Mouse (Mus musculus) mouse embryonic stem cell (cell line): ENCODE data around the gene Zc3h15.
"Not testable (repeated sequence)": the region's sequence is repeated elsewhere in the genome, so short reads cannot be mapped to it uniquely, and the experiment has no call there.

ENCODE experiments used
- in situ Hi-C, 2 experiments: fragments of 300-500 bp; cut with MboI; formaldehyde crosslinking; loops; 1 replicate in 1 of 2; 3 replicates in 1 of 2; pipeline ENCODE4 v1.14.3; 2019 to 2020; ENCODE audit warnings: low sequenced_read_pairs in 2 of 2, low pct_unique_long_range_greater_than_20kb in 1 of 2, mixed read lengths in 1 of 2; ENCODE audit not compliant: unreplicated experiment in 1 of 2

Gene Zc3h15

DNA sequence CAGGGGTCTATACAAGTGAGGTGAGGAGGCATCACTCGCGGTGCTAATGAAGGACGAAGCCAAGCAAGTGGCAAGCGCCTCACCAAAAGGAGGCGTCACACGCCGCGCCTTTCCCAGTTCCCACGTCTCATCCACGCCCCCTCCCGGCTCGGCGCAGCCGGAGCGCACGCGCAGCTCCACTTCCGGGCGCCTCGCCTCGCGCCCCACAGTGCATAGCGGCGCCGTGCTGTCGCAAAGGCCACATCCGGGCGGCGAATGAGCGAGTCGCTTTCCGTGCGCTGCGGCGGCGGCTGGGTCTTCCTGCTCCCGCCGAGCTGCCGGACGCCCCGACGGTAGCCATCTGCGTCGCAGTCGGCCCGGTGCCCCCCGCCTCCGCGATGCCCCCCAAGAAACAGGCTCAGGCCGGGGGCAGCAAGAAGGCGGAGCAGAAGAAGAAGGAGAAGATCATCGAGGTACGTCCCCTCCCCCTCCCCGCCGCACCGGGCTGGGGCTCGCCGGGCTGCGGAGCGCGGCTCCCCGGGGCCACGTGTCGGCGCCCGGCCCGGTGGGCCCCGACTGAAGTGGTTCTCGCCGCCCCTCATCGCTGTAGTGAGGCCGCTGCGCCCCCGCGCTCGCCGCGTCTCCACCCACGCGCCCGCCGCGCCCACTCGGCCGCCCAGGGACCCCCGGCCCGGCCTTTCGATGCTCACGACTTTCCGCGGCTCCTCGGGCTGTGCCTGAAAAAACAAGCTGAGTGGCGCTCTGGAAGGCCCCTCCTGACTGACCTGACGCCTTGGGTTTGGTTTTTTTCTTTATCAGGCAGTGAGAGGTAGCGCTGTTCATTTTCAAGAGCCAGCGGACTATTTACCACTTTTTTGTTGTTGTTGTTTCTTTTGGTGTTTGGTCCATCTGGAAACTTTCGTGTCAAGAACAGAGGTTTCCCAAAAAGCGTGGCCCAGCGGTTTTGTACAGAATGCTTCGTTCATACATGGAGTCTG, at the start of gene Zc3h15:
Zc3h15 (plus strand) TSS at position 160 of the 977 bp plus-strand sequence.
- in situ Hi-C loops = no loop called here

DNA sequence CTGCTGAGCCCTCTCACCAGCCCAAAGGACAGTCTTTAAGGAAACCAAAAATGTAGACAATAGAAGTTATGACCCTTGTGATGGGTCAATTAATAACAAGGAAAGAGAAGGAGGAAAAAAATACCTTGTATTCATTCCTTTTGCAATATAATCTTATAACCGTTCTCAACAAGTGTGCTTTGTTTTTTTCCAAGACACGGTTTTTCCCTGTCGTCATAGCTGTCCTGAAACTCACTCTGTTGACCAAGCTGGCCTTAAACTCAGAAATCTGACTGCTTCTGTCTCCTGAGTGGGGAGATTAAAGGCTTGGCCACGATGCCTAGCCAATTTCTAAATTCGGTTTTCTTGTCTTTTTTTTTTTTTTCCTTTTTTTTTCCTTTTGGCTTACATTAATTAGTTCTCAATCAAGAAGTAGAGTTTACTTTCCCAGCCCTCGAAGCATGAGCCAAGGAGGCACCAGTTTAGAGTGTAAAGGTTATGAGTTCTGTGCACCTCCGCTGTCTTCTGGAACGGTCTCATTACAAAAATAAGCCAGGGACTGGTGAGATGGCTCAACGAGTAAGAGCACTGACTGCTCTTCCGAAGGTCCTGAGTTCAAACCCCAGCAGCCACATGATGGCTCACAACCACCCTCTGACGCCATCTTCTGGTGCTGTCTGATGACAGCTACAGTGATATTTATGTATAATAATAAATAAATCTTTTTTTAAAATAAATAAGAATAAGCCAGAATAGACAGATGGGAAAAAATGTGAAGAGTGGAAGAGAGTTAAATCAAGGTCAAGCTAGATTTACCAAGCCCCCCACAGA, 23.5 kb upstream of the Zc3h15 start:
- in situ Hi-C loops = loop anchor here in 1 of 2 experiments (25.0 kb wide), 1 partner anchor 283 kb away; no protein-coding TSS in a partner anchor

DNA sequence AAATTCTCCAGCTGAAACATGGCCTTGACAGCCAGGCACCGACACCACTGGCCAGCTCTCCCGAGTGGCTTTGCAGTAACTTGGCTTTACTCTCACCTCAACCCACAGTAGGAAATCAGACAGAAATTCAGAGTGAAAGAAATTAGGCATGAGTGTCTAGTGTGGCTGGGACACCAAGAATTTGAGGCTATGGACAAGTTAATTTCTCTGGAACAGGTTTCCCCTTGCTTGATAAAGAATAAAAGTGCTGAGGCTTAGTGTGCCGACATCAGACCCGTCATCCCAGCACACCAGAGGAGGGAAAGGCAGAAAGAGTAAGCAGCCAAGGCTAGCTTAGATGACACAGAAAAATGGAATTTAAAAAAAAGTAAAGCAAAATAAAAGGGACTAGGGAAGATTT, 22.7 kb upstream of the Zc3h15 start:
- in situ Hi-C loops = loop anchor here in 1 of 2 experiments (25.0 kb wide), 1 partner anchor 284 kb away; no protein-coding TSS in a partner anchor

DNA sequence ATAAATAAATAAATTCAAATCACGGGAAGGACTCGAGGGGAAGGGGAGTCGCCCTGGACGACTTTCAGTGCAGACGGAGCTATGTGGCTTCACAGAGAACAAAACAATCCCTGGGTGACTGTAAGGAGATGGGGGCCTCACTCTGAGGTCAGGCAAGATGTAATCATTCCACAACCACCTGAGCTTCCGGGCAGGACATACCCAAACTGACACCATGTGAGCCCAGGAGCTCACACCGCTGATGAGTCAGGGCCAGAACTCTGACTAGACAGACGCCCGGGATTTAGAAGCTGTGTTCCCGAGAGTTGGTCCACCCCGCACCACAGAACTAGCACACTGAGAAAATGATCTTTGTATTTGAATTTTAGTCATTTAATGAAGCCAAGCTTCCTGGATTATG, 21.4 kb upstream of the Zc3h15 start:
- in situ Hi-C loops = loop anchor here in 1 of 2 experiments (25.0 kb wide), 1 partner anchor 285 kb away; no protein-coding TSS in a partner anchor

DNA sequence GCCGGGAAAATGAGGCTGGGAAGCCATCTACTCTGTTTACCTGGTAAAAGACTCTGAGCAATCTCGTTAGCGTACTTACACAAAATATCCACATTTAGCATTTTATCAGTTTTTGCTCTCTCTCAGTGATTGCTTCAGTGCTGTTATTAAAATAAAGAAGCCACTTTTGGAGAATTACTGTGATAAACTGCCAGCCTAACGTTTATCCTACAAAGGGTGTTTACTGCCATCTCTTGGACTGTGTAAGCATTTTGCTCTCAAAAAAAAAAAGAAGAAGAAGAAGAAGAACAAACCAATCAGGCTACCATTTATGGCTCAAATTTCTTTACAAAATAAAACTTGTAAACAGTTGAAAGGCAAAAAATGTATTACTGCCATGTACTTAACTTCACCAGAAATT, 20.2 kb upstream of the Zc3h15 start:
- in situ Hi-C loops = loop anchor here in 1 of 2 experiments (25.0 kb wide), 1 partner anchor 287 kb away; no protein-coding TSS in a partner anchor

DNA sequence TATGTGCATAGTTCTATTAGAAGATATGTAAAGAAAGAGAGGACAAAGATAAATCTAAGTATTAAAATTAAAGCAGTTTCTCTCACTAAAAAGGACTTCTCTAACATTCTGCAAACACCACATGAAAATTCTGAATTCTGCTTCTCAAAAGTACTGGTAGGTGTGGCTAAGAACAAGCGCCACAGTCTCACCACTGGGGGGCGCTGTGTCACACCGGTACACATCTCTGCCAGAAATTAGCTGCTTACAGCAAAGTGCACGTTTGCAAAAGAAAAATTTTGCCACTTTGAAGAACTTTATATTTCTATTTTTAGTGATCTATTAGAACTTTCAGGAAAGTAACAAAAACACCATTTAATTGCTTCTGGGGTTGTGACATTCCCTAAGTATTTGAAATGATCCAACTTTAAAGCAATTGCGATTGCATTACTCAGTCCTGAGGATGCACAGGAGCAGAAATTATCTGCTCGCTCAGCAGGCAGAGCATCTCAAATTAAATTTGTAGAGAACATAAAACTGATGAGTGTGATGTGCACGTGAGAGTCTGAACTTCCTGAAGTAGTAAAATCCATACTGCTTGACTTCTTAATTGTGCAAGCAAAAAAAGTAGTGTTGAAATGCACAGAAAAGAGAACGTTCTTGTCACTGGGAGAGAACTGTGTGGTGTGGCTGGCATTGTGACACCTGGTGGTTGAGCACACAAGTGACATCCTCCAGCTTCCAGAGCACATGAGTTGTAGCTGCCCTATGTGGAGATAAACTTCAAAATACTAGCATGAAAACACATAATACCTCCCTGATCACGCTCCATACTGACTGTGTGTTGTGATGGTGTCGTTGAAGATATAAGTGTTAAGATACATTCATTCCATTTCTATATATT, 18.8 kb upstream of the Zc3h15 start:
- in situ Hi-C loops = no loop called here

DNA sequence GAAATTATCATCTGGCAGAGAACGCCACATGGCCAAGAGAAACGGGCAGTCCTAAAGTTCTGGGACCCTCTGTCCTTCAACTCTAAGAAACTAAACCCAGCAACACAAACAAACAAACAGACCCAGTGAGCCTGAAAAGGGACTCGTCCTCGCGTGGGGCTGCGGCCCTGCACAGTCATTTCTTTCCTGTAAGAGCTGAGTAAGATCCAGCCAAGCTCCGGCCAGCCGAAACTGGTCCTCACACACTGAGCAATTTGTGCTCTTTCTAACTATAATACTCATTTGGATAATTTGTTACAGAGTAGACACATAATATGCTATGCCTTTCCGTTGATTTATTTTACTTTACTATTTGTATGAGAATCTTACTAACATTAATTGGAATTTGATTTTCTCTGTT, 17.4 kb upstream of the Zc3h15 start:
- in situ Hi-C loops = no loop called here

DNA sequence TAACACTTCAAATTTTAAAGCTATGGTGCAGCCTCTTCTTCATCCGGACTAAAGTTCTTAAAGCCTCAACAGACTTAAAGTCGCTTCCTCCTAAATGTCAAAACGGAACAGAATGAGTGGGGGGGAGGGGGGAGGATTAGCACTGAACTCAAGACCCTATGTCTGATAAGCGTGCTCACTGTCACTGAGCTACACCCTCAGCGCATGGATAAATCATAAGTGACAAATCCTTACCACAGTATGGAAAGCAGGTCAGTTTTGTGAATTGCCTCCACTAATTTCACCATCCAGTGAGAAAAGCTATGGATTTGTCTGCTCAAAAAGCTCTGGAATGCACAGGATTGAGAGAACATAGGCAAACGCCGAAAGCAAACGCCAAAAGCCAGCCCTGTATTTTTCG, 16.7 kb upstream of the Zc3h15 start:
- in situ Hi-C loops = no loop called here

DNA sequence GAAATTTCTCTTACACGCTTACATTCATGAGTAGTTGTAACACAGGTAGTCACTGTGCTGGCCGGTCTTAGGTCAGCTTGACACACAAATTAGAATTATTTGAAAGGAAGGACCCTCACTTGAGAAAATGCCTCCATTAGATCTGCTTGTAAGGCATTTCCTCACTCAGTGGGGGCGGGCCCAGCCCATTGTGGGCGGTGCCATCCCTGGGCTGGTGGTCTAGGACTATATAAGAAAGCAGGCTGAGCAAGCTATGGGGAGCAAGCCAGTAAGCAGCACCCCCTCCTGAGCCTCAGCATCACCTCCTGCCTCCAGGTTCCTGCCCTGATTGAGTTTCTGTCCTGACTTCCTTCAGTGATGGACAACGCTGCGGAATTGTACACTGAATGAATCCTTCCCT, 16.3 kb upstream of the Zc3h15 start:
- in situ Hi-C loops = no loop called here

DNA sequence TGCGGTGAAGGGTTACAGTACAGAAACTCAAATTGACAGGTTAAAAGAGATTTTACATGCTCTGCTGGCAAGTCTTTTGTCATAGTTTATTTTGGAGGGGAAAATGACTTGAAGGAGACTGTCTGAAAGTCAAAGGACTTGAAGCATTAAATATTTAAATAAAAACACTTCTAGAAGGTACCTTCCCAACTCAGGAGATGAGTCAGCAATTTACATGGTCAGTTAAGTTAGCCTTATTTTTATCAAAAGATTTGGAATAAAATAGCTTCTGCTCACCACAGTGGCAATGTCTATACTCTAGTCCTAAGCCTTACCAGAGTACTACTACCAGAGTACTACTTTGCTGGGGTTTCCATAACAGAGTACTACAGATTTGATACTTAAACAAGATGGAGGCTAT, 2.2 kb upstream of the Zc3h15 start:
- in situ Hi-C loops = no loop called here

DNA sequence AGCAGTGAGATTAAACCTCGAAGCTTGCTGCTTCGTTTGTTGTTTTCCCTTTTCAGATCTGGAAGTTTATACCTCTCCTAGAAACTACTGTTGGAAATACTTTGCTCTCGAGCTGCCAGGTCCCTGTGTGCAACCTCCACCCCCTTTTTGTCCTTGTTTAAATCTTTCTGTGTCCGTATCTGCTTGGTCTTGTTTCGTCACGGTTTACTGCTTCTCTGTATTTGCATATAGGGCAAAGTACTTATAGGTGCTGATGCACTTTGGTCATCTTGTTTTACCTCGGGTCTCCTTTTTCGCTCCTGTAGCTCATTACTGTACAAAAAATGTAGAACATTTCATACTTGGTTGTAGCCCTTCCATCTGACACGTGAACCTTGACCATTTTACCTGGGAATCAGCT, 4.7 kb downstream of the Zc3h15 start:
- in situ Hi-C loops = no loop called here

DNA sequence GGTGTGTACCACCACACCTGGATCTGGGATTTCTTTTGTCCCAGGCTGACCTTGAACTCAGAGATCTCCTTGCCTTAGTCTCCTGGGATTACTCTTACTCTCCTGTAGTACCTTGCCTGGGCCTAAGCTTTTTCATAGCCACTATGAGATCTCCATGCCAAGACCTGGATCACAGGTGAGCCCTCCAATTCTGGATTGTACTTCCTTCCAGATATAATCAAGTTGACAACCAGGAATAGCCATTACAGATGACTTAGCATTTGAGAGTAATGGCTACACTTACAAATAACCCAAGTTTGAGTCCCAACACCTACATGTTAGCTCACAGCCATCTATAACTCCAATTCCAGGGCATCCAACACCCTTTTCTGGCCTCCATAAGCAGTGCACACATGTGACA, 8.4 kb downstream of the Zc3h15 start:
- in situ Hi-C loops = no loop called here

DNA sequence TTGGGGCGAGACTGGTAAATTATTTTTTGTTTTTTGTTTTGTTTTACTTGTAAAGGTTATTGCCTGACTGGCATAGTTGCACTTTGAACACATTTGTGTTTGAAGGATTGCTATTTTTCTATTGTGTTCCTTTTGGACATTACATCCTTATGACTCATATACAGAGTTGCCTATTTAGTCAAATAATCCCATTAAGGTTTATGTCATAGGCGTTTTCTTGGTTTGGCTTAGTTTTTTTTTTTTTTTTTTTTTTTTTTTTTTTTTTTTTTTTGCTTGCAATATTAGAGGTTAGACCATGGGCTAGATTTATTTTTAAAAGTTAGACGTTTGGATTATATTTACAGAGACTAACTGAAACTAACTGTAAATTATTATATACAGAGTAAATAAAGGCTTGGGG, 15.0 kb downstream of the Zc3h15 start:
- in situ Hi-C loops = no loop called here

DNA sequence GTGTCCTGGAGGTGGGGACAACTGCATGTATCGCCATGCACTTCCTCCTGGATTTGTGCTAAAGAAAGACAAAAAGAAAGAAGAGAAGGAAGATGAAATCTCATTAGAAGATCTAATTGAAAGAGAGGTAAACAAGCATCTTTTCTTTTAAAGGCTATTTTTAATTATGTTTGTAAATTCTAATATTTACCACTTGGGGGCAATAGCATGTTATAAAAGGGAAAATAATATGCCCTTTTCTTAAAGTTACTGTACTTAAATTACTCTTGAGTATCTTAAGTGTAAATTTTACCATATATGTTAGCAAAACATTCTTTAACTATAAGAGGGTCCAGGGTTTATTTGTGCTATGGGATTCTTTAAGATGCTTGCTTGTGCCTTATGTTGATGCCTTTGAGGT, 15.9 kb downstream of the Zc3h15 start:
- in situ Hi-C loops = no loop called here

DNA sequence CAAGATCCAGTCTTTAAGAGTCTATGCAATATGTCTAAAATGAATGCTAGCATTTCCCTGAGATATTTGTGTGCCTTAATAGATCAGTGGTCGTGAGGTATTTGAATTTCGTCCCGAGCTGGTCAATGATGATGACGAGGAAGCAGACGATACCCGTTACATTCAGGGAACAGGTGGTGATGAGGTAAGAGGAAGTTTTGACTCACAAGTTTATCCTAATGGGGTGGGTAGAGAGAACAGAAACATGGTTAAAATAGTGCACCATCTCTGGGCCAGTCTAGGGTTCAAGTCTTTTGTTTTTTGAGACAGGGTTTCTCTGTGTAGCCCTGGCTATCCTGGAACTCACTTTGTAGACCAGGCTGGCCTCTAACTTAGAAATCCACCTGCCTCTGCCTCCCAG, 17.1 kb downstream of the Zc3h15 start:
- in situ Hi-C loops = no loop called here

DNA sequence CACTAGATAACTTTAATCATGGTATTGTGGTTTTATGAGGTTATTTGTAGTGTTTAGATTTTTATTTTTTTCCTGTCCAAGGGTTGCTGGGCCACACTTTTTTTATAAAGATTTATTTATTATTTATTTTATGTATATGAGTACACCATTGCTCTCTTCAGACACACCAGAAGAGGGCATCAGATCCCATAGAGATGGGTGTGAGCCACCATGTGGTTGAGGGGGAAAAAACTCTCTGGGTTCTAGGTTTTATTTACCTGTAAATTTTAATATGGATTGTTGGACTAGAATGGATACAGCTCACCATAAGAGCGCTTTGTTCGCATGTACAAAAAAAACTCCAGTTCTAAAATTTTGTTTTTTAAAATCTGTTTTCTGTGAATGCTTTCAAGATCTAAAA, 20.8 kb downstream of the Zc3h15 start:
- in situ Hi-C loops = not testable (repeated sequence)

DNA sequence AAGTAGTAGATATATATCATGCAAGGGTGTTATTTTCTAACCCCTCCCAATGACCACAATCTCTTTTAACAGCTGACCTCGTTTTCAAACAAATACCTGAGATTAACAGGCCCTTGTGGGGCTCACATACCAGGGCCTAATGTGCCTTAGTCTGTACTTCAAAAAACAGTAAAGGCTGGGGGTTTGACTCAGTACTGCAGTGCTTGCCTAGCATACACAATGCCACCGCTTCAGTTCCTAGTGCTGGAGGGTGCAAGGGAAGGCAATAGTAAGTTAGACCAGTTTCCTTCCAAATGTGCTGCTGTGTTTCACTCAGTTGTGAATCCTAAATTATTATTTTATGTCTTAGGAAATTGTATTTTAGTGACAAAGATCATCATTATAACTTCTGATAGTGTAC, 23.2 kb downstream of the Zc3h15 start:
- in situ Hi-C loops = no loop called here

DNA sequence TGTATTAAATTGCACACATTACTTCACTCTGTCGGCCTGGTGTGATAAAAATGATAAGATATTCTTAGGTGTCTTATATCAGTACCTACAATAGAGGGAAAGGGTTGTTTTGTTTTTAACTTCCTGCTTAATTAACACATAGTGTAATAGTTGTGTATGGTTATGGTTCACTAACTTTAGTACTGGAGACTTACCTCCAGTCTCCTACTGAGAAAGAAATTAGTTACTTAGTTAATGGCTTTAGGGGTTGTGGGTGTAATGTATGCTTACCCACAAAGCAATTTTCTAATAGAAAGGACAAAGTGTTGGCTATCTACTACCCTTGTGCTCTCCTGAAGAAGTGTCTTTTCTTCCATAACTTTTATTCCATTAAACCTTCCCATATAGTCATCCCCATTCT, 23.8 kb downstream of the Zc3h15 start:
- in situ Hi-C loops = no loop called here
